Mouse (Mus musculus) G1E-ER4 (cell line): ENCODE measurements around the gene Per1. TPM values are rescaled to one million over a fixed set of nuclear protein-coding genes. Genes with fewer than 3 reads are reported as not detected.

Experiments used
- GATA1 ChIP-seq: IDR thresholded peaks from one replicate; pipeline ENCODE4 v1.8.0; 2012; ENCODE audit warnings: low read length, inconsistent platforms
- polyA plus RNA-seq: library from polyadenylated mRNA; stranded (reverse); fragments of >175 nt; gene quantifications from 2 replicates; pipeline ENCODE4 v1.2.3, GENCODE M21; 2012

Gene Per1
- polyA plus RNA-seq, 1 experiment: 25.0 TPM

GRCm38 (mm10) chr11:69088103-69088855 lies 6.7 kb upstream of the Per1 start, which contains the start of gene Vamp2:
Gene Vamp2, plus strand, starts transcription at chr11:69088490.
- no peak for TF ChIP-seq GATA1

DNA sequence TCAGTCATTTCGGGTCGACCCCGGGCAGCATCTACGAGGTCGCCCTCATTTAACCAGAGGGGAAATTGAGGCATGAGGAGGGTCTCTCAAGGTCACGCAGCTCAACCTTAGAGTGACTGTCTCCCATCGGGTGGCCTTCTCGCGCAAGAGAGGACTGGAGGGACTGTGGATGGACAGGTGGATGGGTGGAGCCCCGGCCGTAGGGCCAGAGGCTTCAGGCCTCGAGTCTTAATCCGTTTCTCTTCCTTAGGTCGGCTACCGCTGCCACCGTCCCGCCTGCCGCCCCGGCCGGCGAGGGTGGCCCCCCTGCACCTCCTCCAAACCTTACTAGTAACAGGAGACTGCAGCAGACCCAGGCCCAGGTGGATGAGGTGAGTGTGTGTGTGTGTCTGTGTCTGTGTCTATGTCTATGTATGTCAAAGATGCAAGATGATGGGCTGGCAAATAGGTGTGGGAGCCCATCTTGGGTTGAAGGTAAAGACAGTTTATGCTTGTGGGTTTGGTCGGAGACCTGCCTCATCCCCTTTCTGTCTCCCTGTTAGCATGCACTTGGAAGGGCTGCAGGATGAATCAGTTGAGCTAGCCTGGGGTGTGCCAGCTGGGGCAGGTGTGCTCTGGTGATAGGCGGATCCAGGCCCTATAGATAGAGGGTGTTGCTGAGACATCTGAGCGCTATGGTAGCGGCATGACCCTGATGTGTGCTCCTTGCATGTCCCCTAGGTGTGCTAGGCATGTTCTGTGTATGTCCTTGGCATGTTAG lies 6.0 kb upstream of the Per1 start:
- TF ChIP-seq GATA1: no peak

- TF ChIP-seq GATA1: no peak
Measured at GRCm38 (mm10) chr11:69089616-69090290, 5.3 kb upstream of the Per1 start.

DNA sequence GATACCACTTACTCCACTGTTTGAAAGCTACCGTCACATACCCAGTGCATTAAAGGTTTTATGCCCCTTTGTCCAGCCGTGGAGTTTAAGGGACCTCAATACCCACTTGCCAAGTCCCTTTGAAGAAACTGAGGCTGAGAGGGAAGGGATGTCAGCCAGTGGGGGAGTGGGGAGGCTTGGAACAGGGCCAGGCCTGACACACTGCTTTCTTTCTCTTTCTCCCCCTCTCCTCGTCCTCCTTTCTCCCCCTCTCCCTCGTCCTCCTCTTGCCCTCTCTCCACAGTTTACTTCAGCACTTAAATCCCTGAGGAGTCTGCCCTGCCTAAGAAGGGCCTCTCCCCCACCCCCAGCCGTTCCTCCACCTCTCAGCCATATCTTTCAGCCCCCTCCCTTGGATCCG lies 4.7 kb upstream of the Per1 start:
- TF ChIP-seq GATA1: no peak

DNA sequence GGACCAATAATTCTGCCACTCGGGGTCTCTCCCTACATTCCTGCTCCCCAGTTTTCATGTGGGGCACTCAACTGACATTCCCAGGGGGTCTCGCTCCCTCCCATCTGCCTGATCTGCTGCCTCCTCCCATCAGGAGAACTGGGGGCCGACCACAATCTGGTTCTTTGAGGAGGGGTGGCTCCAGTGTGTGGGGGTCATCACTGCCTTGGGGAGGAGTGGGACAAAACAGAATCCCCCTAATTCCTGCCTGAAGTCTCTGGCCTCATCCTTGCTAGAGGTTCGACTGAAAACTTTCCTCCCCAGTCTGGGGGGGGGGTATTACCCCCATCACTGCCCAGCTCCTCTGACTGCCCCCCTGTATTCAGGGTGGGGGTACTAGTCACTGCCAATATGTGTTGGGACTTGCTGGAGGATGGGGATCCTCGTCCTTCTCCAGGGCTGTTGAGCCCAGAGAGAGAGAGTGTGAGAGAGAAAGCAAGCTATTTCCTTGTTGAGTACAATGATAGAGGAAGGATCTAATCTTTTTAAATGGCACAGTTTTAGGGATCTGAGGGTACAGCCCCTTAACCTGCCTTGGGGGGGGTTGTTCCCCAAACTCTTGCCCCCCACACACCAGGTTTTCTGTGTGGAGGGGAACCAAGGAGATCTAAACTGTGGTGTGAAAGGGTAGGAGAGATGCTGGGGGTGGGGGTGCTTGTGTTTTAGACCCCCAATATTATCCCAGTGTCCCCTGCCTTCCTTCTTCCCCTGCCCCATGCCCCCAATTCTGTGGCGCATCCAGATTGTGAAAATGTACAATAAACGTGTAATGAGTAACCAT lies 3.2 kb upstream of the Per1 start:
- no peak for TF ChIP-seq GATA1

GRCm38 (mm10) chr11:69092386-69092751 lies 2.6 kb upstream of the Per1 start:
- TF ChIP-seq GATA1: no peak

- no peak for TF ChIP-seq GATA1
Measured at GRCm38 (mm10) chr11:69092871-69093270, 2.1 kb upstream of the Per1 start.

DNA sequence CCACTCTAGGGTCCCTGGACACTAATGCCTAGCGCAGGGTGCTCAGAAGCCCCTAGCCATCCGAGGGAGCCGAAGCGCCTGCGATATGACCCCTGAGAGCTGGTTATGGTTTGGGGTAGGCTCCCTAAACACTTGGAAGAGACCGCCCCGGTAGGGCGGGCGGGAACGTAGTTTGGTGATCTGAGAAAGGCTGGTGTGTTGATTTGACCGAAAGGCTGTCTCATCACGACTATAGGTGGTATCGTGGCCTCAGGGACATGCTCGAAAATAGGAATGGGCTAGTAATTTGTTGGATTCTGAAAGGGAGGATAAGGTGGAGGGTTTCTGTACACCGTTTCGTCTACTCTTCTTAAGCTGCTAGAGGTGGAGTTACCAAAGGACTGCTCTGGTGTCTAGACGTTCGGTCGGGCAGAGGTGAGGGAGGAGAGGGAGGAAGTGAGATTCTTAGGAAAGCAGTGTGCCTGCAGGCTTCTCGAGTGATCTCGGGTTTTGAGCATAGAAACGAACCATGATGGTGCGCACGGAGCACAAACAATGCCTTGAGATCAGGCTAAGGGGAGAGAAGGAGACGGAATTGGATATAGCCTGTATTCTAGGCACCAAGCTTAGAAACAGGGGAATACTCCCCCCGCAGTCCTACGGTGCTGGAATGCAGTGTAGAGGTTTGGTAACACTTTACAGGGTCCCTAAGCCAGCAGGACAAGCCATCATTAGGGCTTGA lies 654 bp downstream of the Per1 start:
- TF ChIP-seq GATA1: no peak

DNA sequence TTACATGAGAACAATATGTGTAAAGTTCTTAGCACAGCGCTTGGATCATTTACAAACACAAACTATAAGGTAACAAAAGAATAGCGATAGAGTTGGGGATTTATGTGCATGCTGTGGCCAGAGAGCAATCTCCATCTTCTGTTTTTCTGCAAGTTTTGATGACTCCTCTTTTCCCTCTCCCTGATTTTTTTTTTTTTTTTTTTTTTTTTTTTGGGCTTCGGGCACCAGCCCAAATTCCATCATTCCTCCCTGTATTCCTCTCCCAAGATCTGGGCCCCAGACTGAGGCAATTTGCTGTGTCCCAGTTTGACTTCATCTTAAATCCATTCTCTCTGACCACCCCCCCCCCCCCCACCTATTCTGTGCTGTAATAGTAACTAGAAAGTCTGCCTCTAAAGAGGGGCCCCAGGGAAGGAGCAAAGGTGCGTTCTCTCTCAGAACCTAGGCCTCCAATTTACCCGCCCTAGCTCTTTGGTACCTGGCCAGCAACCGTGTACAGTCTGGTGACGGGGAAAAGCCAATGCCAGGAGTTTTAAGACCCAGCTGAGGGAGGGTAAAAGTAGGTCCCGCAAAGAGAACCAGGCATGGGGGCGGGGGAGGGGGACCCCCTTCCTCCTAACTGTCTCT lies 1.5 kb downstream of the Per1 start:
- TF ChIP-seq GATA1: no peak

GRCm38 (mm10) chr11:69096987-69097900 lies 2.2 kb downstream of the Per1 start:
- no peak for TF ChIP-seq GATA1

DNA sequence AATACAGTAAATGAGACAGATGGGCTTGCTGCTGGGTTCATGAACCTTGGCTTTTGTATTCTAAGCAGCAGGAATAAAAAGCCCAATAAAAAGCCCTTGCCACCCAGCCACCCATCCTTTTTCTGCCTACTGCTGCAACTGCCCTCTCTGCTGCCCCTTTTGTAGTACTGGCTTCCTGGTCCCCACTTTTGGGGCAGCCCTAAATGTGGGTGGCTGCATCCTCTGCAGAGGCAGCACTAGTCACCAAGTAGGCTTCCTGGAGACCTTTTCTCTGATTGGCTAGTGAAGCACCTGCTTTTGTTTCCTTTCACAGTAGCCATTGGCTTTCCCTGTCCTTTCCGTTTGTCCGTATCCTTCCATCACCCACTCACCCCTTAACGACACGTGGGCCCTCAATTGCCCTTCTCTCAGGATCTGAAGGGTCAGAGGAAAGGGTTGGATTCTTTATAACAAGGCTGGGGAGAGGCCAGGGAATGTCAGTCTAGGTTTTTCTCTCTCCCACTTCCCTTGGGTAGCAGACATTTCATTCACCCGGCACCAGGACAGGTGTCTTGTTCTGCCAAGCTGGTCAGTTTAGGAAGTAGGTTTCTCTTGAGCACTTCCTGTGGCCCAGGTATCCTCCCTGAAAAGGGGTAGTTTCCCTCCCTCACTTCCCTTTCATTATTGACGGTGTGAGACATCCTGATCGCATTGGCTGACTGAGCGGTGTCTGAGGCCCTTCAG lies 3.2 kb downstream of the Per1 start:
- TF ChIP-seq GATA1: no peak

- TF ChIP-seq GATA1: no peak
Measured at GRCm38 (mm10) chr11:69098762-69099091, 3.7 kb downstream of the Per1 start.

- no peak for TF ChIP-seq GATA1
Measured at GRCm38 (mm10) chr11:69099177-69099914, 4.3 kb downstream of the Per1 start.
